Mouse (Mus musculus) erythroblast, embryonic 14.5 days (primary cell): ENCODE results near the gene Cmc2. TPM values are rescaled to one million over a fixed set of nuclear protein-coding genes. Genes with fewer than 3 reads are reported as not detected.

ENCODE experiments used
- H3K27me3 ChIP-seq: 2 replicates; pipeline ENCODE4 v1.6.1; 2012; ENCODE audit warnings: inconsistent platforms; ENCODE audit not compliant: control insufficient read depth
- H3K36me3 ChIP-seq: 2 replicates; pipeline ENCODE4 v1.6.1; 2012; ENCODE audit warnings: mild to moderate bottlenecking, inconsistent platforms; ENCODE audit not compliant: control insufficient read depth
- H3K4me1 ChIP-seq: 2 replicates; pipeline ENCODE4 v1.6.1; 2012; ENCODE audit warnings: inconsistent platforms; ENCODE audit not compliant: control insufficient read depth
- H3K4me3 ChIP-seq: replicated peaks from 2 replicates; pipeline ENCODE3; 2012; ENCODE audit warnings: moderate library complexity, mild to moderate bottlenecking, inconsistent platforms
- H3K9me3 ChIP-seq: 2 replicates; pipeline ENCODE4 v1.6.1; 2012; ENCODE audit warnings: low read length, inconsistent platforms, mixed read lengths; ENCODE audit not compliant: control insufficient read depth
- GATA1 ChIP-seq: IDR thresholded peaks from 2 replicates; pipeline ENCODE4 v1.6.1; 2012; ENCODE audit warnings: low read length, inconsistent platforms, mixed read lengths
- TAL1 ChIP-seq: IDR thresholded peaks from 3 replicates; pipeline ENCODE4 v1.6.1; 2012; ENCODE audit warnings: low read length, inconsistent platforms, mixed read lengths
- polyA plus RNA-seq: library from polyadenylated mRNA; stranded (reverse); fragments of >175 nt; gene quantifications from 2 replicates; pipeline ENCODE4 v1.2.3, GENCODE M21; 2012

Gene Cmc2
- polyA plus RNA-seq, 1 experiment = 20.2 TPM

DNA sequence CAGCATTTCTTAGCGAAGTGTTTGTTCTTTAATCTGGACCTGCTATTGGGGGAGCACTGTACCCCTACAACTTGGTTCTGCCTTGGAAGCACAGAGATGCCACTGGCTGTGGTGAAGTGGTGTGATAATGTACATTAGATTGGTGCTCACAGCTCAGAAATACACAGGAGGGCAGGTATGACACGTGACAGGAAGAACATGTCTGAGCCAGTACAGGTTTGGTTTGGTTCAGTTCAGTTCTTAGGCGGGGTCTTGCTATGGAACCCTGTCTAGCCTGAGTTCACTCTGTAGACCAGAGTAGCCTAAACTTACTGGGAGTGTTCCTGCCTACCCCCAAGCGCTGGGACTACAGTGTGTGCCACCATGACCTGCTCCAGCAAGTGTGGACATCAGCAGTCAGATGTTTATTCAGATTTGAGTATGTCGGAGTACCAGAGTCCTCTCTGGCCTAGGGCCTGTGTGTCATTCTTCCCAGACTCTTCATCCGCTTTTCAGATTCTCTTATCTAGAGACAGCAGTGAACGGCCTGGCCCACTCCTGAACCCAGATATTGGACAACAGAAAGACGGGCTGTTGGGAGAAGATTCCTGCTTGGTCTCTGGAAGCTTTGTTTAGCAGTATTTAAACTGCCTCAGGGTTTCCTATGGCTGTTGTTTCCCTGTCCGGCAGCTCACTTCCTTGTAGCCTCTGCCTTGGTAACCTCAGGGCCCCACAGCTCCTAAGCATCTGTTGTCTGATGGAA is 24.1 kb upstream of the Cmc2 start:
- Histone ChIP-seq H3K4me1 (peaks cover 56% of the 10 kb centered on the region), H3K4me3 (peak overlapping the region; percentile 9), H3K36me3 (peaks cover 16% of the 10 kb centered on the region), H3K27me3 (no peaks in the 10 kb centered on the region), H3K9me3 (no peaks in the 10 kb centered on the region)
- TF ChIP-seq TAL1 = peak; percentile 75
- peak; percentile 38; the same call in 1 of the 2 replicates for TF ChIP-seq GATA1

- Histone ChIP-seq H3K27me3 (no peaks in the 10 kb centered on the region), H3K36me3 (peaks cover 25% of the 10 kb centered on the region), H3K9me3 (no peaks in the 10 kb centered on the region), H3K4me3 (peak overlapping the region; percentile 77), H3K4me1 (peaks cover 56% of the 10 kb centered on the region)
- TF ChIP-seq TAL1 (no peak), GATA1 (no peak)
Observed at GRCm38 (mm10) chr8:116944385-116944696, 23.1 kb upstream of the Cmc2 start.

DNA sequence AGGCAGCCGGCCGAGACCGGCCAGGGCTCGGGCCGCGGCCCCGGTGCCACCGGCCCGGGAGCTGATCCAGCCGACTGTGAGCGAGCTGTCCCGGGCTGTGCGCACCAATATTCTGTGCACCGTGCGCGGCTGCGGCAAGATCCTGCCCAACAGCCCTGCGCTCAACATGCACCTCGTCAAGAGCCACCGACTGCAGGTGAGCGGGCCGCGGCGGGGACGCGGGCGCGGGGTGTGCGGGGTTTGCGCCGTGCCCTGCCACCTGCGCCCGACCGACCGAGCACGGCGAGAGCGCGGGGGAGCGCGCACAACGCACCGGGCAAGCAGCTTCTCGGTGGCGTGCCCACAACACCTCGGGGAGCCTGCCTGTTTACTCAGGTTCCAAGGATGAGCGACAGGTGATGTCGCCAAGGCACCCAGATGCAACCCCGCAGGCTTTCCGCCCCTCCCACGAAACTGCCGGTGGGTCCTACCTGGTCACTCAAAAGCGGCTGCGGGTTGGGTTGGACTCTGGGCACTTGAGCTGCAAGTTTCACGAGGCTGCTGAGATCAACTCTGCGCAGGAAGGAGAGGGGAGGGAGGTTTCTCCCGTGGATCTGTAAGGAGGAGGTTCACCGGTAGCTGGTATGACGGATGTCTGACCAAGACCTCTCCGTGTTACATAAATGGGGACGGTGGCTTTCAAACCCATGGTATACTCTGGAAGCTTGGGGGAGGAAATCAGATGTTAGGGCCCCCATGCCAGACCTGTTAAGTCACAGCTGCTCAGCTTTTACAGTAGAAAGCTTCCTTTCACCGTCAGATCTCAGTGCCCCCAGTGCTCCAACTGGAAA is 22.5 kb upstream of the Cmc2 start:
- TF ChIP-seq TAL1 (no peak), GATA1 (no peak)
- Histone ChIP-seq H3K4me1 (peaks cover 56% of the 10 kb centered on the region), H3K27me3 (no peaks in the 10 kb centered on the region), H3K36me3 (peaks cover 31% of the 10 kb centered on the region), H3K9me3 (no peaks in the 10 kb centered on the region), H3K4me3 (peak overlapping the region; percentile 77)

- peak within 1 kb of the TSS; percentile 77 for H3K4me3 ChIP-seq
- TF ChIP-seq GATA1 (no peak), TAL1 (no peak)
- peaks cover 56% of the 10 kb centered on the region for H3K4me1 ChIP-seq
- H3K9me3 ChIP-seq = no peaks in the 10 kb centered on the region
- no peaks in the 10 kb centered on the region for H3K27me3 ChIP-seq
- H3K36me3 ChIP-seq = peaks cover 37% of the 10 kb centered on the region
Observed at GRCm38 (mm10) chr8:116943161-116943554, 21.9 kb upstream of the Cmc2 start, which contains the start of gene Atmin. Atmin (plus strand) TSS chr8:116943393.

DNA sequence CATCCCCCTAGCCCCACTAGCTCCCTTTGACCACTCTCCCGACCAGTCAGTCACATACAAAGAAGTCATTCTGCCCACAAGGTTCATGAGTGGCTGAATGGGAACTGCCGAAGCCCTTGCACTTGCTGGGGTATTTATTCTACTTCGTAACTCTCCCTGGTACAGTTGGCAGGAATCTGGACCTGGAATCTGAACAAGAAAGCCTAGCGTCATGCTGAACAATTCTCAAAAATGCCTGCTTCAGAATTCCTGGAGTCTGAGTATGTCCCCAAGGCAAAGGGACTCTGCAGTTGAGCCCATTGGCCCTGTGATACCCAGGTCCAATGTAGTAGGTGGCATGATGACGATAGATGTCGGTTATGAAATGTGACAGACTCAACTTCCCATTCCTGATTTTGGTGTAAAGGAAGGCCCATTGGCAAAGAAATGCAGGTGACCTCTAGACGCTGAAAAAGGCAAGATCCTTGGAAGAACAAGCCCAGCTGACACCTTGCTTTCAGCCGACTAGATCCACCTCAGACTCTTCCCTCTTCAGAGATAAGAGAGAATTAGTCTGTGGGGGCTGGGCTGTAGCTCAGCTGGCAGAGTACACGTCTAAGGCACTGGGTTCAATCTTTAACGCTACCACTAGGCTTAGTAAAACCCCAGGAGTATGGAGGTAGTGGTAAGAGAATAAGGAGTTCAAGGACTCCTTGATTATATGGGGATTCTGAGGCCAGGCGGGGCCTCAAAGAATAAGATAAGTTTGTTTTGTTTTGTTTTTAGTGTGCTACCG is 21.2 kb upstream of the Cmc2 start:
- Histone ChIP-seq H3K4me1 (peaks cover 49% of the 10 kb centered on the region), H3K4me3 (peak overlapping the region; percentile 77), H3K27me3 (no peaks in the 10 kb centered on the region), H3K9me3 (no peaks in the 10 kb centered on the region), H3K36me3 (peaks cover 44% of the 10 kb centered on the region)
- TF ChIP-seq TAL1 (no peak), GATA1 (no peak)

- Histone ChIP-seq H3K9me3 (no peaks in the 10 kb centered on the region), H3K36me3 (peaks cover 99% of the 10 kb centered on the region), H3K27me3 (no peaks in the 10 kb centered on the region), H3K4me1 (no peaks in the 10 kb centered on the region), H3K4me3 (no peak overlapping the region)
- no peak for TF ChIP-seq TAL1
- no peak for TF ChIP-seq GATA1
Observed at GRCm38 (mm10) chr8:116935506-116935905, 14.3 kb upstream of the Cmc2 start.

GRCm38 (mm10) chr8:116934976-116935375 is 13.7 kb upstream of the Cmc2 start:
- H3K4me3 ChIP-seq = no peak overlapping the region
- H3K27me3 ChIP-seq = no peaks in the 10 kb centered on the region
- TF ChIP-seq GATA1 (no peak), TAL1 (no peak)
- H3K4me1 ChIP-seq = no peaks in the 10 kb centered on the region
- H3K36me3 ChIP-seq = peaks cover 98% of the 10 kb centered on the region
- no peaks in the 10 kb centered on the region for H3K9me3 ChIP-seq

- TF ChIP-seq TAL1 (no peak), GATA1 (no peak)
- Histone ChIP-seq H3K27me3 (no peaks in the 10 kb centered on the region), H3K36me3 (peaks cover 99% of the 10 kb centered on the region)
Observed at GRCm38 (mm10) chr8:116928588-116928987, 7.3 kb upstream of the Cmc2 start.

GRCm38 (mm10) chr8:116927880-116928279 is 6.6 kb upstream of the Cmc2 start:
- H3K36me3 ChIP-seq = peaks cover 97% of the 10 kb centered on the region
- peaks cover 7% of the 10 kb centered on the region for H3K4me1 ChIP-seq
- no peaks in the 10 kb centered on the region for H3K27me3 ChIP-seq
- no peak overlapping the region for H3K4me3 ChIP-seq
- H3K9me3 ChIP-seq = no peaks in the 10 kb centered on the region
- no peak for TF ChIP-seq TAL1
- no peak for TF ChIP-seq GATA1

More at GRCm38 (mm10) chr8:116928588-116928987, 7.3 kb upstream of the Cmc2 start:
- Histone ChIP-seq H3K4me3 (no peak overlapping the region), H3K9me3 (no peaks in the 10 kb centered on the region), H3K4me1 (peaks cover 1% of the 10 kb centered on the region)
